Mouse (Mus musculus) limb, embryonic 15.5 days (tissue): ENCODE results near the gene Ldlrad2. TPM values are rescaled to one million over a fixed set of nuclear protein-coding genes. Genes with fewer than 3 reads are reported as not detected.
"Not testable (repeated sequence)": the region's sequence is repeated elsewhere in the genome, so short reads cannot be mapped to it uniquely, and the experiment has no call there.

Experiments
- ATAC-seq: fragments of 200-750 bp; cut with Nextera tagmentation; 2 replicates; pipeline ENCODE4 v1.8.0; 2017; ENCODE audit warnings: low read depth, moderate TSS enrichment; ENCODE audit not compliant: insufficient number of reproducible peaks, low FRiP score, low TSS enrichment
- H3K27ac ChIP-seq: fragments of 300-500 bp; sonication (generic); 2 replicates; pipeline ENCODE4 v1.5.1; 2015; ENCODE audit warnings: moderate library complexity, mild to moderate bottlenecking, inconsistent platforms
- H3K27me3 ChIP-seq: fragments of 300-500 bp; sonication (generic); 2 replicates; pipeline ENCODE4 v1.6.1; 2015; ENCODE audit warnings: inconsistent platforms
- H3K36me3 ChIP-seq: fragments of 300-500 bp; sonication (generic); 2 replicates; pipeline ENCODE4 v1.6.1; 2015; ENCODE audit warnings: inconsistent platforms
- H3K4me1 ChIP-seq: fragments of 300-500 bp; sonication (generic); 2 replicates; pipeline ENCODE4 v1.6.1; 2015; ENCODE audit warnings: inconsistent platforms
- H3K4me2 ChIP-seq: fragments of 300-500 bp; sonication (generic); 2 replicates; pipeline ENCODE4 v1.6.1; 2015; ENCODE audit warnings: mild to moderate bottlenecking, inconsistent platforms
- H3K4me3 ChIP-seq: fragments of 300-500 bp; sonication (generic); 2 replicates; pipeline ENCODE4 v1.5.1; 2015; ENCODE audit warnings: mild to moderate bottlenecking, inconsistent platforms
- H3K9ac ChIP-seq: fragments of 300-500 bp; sonication (generic); 2 replicates; pipeline ENCODE4 v1.6.1; 2015; ENCODE audit warnings: inconsistent platforms
- H3K9me3 ChIP-seq: fragments of 300-500 bp; sonication (generic); 2 replicates; pipeline ENCODE4 v1.6.1; 2016; ENCODE audit warnings: inconsistent platforms
- WGBS: fragments of 180-500 bp; shearing (Covaris S2); methylation state at CpG from one replicate; pipeline ENCODE4 v1.1.7; 2015; 5-methylcytosine and 5-hydroxymethylcytosine counted together
- polyA plus RNA-seq: library from polyadenylated mRNA; unstranded; fragments of >200 nt; fragmentation: Nextera tagmentation; extraction: Ambion mirVana; gene quantifications from 2 replicates; pipeline ENCODE4 v1.2.1, GENCODE M21; 2015

The Ldlrad2 gene
- polyA plus RNA-seq, 1 experiment from 2014 or later, result 0.41 TPM

- WGBS, result 89% methylated on average over 4 of the region's 4 CpGs
- no peak overlapping the region for H3K27ac ChIP-seq
- peaks cover 12% of the 10 kb centered on the region for H3K4me1 ChIP-seq
- H3K9me3 ChIP-seq, result no peaks in the 10 kb centered on the region
- H3K36me3 ChIP-seq, result no peaks in the 10 kb centered on the region
- H3K4me3 ChIP-seq, result no peak overlapping the region
- no peak overlapping the region for H3K4me2 ChIP-seq
- H3K9ac ChIP-seq, result no peak overlapping the region
- H3K27me3 ChIP-seq, result no peaks in the 10 kb centered on the region
- no peak for ATAC-seq
Measured at GRCm38 (mm10) chr4:137590961-137591360, 16.6 kb upstream of the Ldlrad2 start.

- Histone ChIP-seq H3K27ac (no peak overlapping the region), H3K4me3 (no peak overlapping the region), H3K36me3 (no peaks in the 10 kb centered on the region), H3K9me3 (no peaks in the 10 kb centered on the region), H3K4me1 (0 out of 2 replicates have a peak, but pooled peaks cover 2% of the 10 kb centered on the region), H3K27me3 (no peaks in the 10 kb centered on the region), H3K4me2 (no peak overlapping the region), H3K9ac (no peak overlapping the region)
- WGBS, result 83% methylated on average over 3 of the region's 3 CpGs
- ATAC-seq, result no peak
Measured at GRCm38 (mm10) chr4:137589586-137589985, 15.2 kb upstream of the Ldlrad2 start.

GRCm38 (mm10) chr4:137589095-137589494 is 14.7 kb upstream of the Ldlrad2 start:
- H3K27me3 ChIP-seq, H3K27ac ChIP-seq, H3K36me3 ChIP-seq, H3K9ac ChIP-seq, H3K4me3 ChIP-seq, H3K4me1 ChIP-seq, H3K9me3 ChIP-seq, H3K4me2 ChIP-seq, ATAC-seq: not testable (repeated sequence)
- 69% methylated on average over 2 of the region's 3 CpGs for WGBS

- H3K4me2 ChIP-seq, result no peak overlapping the region
- no peak for ATAC-seq
- no peaks in the 10 kb centered on the region for H3K9me3 ChIP-seq
- 48% methylated on average over 3 of the region's 3 CpGs for whole genome bisulfite sequencing
- H3K27ac ChIP-seq, result no peak overlapping the region
- H3K4me3 ChIP-seq, result no peak overlapping the region
- H3K36me3 ChIP-seq, result no peaks in the 10 kb centered on the region
- H3K9ac ChIP-seq, result no peak overlapping the region
- peaks cover 21% of the 10 kb centered on the region for H3K27me3 ChIP-seq
- peaks cover 8% of the 10 kb centered on the region for H3K4me1 ChIP-seq
Measured at GRCm38 (mm10) chr4:137581815-137582214, 7.4 kb upstream of the Ldlrad2 start.

- Histone ChIP-seq H3K27me3 (peaks cover 21% of the 10 kb centered on the region), H3K9ac (no peak overlapping the region), H3K9me3 (no peaks in the 10 kb centered on the region), H3K4me1 (peaks cover 8% of the 10 kb centered on the region), H3K4me3 (no peak overlapping the region), H3K4me2 (no peak overlapping the region), H3K36me3 (no peaks in the 10 kb centered on the region), H3K27ac (no peak overlapping the region)
- ATAC-seq, result no peak
- 58% methylated on average over 2 of the region's 2 CpGs for WGBS
Measured at GRCm38 (mm10) chr4:137580299-137580698, 5.9 kb upstream of the Ldlrad2 start.

GRCm38 (mm10) chr4:137579789-137580188 is 5.4 kb upstream of the Ldlrad2 start:
- H3K4me2 ChIP-seq, result no peak overlapping the region
- no peak overlapping the region for H3K27ac ChIP-seq
- no peaks in the 10 kb centered on the region for H3K36me3 ChIP-seq
- ATAC-seq, result no peak
- H3K4me3 ChIP-seq, result no peak overlapping the region
- WGBS, result 52% methylated on average over 4 of the region's 4 CpGs
- peaks cover 21% of the 10 kb centered on the region for H3K27me3 ChIP-seq
- peaks cover 8% of the 10 kb centered on the region for H3K4me1 ChIP-seq
- no peak overlapping the region for H3K9ac ChIP-seq
- H3K9me3 ChIP-seq, result no peaks in the 10 kb centered on the region

GRCm38 (mm10) chr4:137578181-137578845 is 3.9 kb upstream of the Ldlrad2 start:
- H3K36me3 ChIP-seq, result peaks cover 2% of the 10 kb centered on the region; the same call in 1 of the 2 replicates
- H3K27ac ChIP-seq, result no peak overlapping the region
- no peak for ATAC-seq
- peak overlapping the region; percentile 27 for H3K4me3 ChIP-seq
- H3K27me3 ChIP-seq, result peaks cover 21% of the 10 kb centered on the region
- peaks cover 8% of the 10 kb centered on the region for H3K4me1 ChIP-seq
- no peak overlapping the region for H3K9ac ChIP-seq
- no peaks in the 10 kb centered on the region for H3K9me3 ChIP-seq
- H3K4me2 ChIP-seq, result peak overlapping the region; percentile 50
- 5% methylated on average over 39 of the region's 39 CpGs for WGBS

- Histone ChIP-seq H3K9me3 (no peaks in the 10 kb centered on the region), H3K4me2 (no peak overlapping the region), H3K4me1 (peaks cover 8% of the 10 kb centered on the region), H3K27ac (no peak overlapping the region), H3K4me3 (no peak overlapping the region), H3K27me3 (peaks cover 21% of the 10 kb centered on the region), H3K9ac (no peak overlapping the region), H3K36me3 (peaks cover 5% of the 10 kb centered on the region)
- ATAC-seq, result no peak
- 95% methylated on average over 12 of the region's 12 CpGs for WGBS
Measured at GRCm38 (mm10) chr4:137577486-137577885, 3.1 kb upstream of the Ldlrad2 start.

GRCm38 (mm10) chr4:137569873-137570272 is 4.5 kb downstream of the Ldlrad2 start:
- Histone ChIP-seq H3K9ac (no peak overlapping the region), H3K27me3 (no peaks in the 10 kb centered on the region), H3K9me3 (no peaks in the 10 kb centered on the region), H3K27ac (no peak overlapping the region), H3K4me3 (no peak overlapping the region), H3K36me3 (peaks cover 73% of the 10 kb centered on the region), H3K4me1 (no peaks in the 10 kb centered on the region), H3K4me2 (no peak overlapping the region)
- WGBS, result 79% methylated on average over 9 of the region's 9 CpGs
- ATAC-seq, result no peak

- Histone ChIP-seq H3K4me3 (no peak overlapping the region), H3K27ac (no peak overlapping the region), H3K36me3 (peaks cover 90% of the 10 kb centered on the region), H3K4me2 (no peak overlapping the region), H3K9ac (no peak overlapping the region), H3K27me3 (no peaks in the 10 kb centered on the region), H3K9me3 (no peaks in the 10 kb centered on the region), H3K4me1 (no peaks in the 10 kb centered on the region)
- ATAC-seq, result no peak
- WGBS, result 89% methylated on average over 16 of the region's 16 CpGs
Measured at GRCm38 (mm10) chr4:137556673-137557210, 17.6 kb downstream of the Ldlrad2 start.

- Histone ChIP-seq H3K4me1 (no peaks in the 10 kb centered on the region), H3K4me3 (no peak overlapping the region), H3K27ac (no peak overlapping the region), H3K9ac (no peak overlapping the region), H3K36me3 (peaks cover 95% of the 10 kb centered on the region), H3K27me3 (no peaks in the 10 kb centered on the region), H3K4me2 (no peak overlapping the region), H3K9me3 (no peaks in the 10 kb centered on the region)
- no peak for ATAC-seq
- 94% methylated on average over 17 of the region's 17 CpGs for WGBS
Measured at GRCm38 (mm10) chr4:137553466-137553865, 20.9 kb downstream of the Ldlrad2 start.

- Histone ChIP-seq H3K27me3 (no peaks in the 10 kb centered on the region), H3K4me2 (no peak overlapping the region), H3K9me3 (no peaks in the 10 kb centered on the region), H3K27ac (no peak overlapping the region), H3K36me3 (peaks cover 99% of the 10 kb centered on the region), H3K4me3 (no peak overlapping the region), H3K9ac (no peak overlapping the region), H3K4me1 (no peaks in the 10 kb centered on the region)
- WGBS, result 83% methylated on average over 5 of the region's 5 CpGs
- no peak for ATAC-seq
Measured at GRCm38 (mm10) chr4:137546003-137546525, 28.3 kb downstream of the Ldlrad2 start.
